Mouse (Mus musculus): Measurements from ENCODE around the gene Gm11032.
"Not testable (repeated sequence)": the region's sequence is repeated elsewhere in the genome, so short reads cannot be mapped to it uniquely, and the experiment has no call there.

Gene Gm11032

GRCm38 (mm10) chr11:4625931-4626330 lies 6.1 kb downstream of the Gm11032 start:
- DNase-seq (ENCODE audit: low read depth, low spot score), result no peak

GRCm38 (mm10) chr11:4627636-4628035 lies 7.8 kb downstream of the Gm11032 start:
- DNase-seq (ENCODE audit: low read depth, low spot score), result peak; percentile 56

- DNase-seq (ENCODE audit: low read depth, low spot score), result no peak
Observed at GRCm38 (mm10) chr11:4629861-4630280, 10.0 kb downstream of the Gm11032 start.

GRCm38 (mm10) chr11:4633420-4633819 lies 13.6 kb downstream of the Gm11032 start:
- no peak for DNase-seq (ENCODE audit: low read depth, low spot score)

- DNase-seq (ENCODE audit: low read depth, low spot score), result no peak
Observed at GRCm38 (mm10) chr11:4634395-4634794, 14.5 kb downstream of the Gm11032 start.

GRCm38 (mm10) chr11:4636782-4637342 lies 17.0 kb downstream of the Gm11032 start:
- no peak for DNase-seq (ENCODE audit: low read depth, low spot score)

- peak; percentile 69 for DNase-seq (ENCODE audit: low read depth, low spot score)
Observed at GRCm38 (mm10) chr11:4637534-4638234, 17.8 kb downstream of the Gm11032 start, which contains the start of gene Ascc2. Ascc2 (plus strand) TSS chr11:4637747.

GRCm38 (mm10) chr11:4638261-4638660 lies 18.4 kb downstream of the Gm11032 start:
- DNase-seq (ENCODE audit: low read depth, low spot score), result no peak

- no peak for DNase-seq (ENCODE audit: low read depth, low spot score)
Observed at GRCm38 (mm10) chr11:4641185-4641584, 21.3 kb downstream of the Gm11032 start.

- DNase-seq (ENCODE audit: low read depth, low spot score), result no peak
Observed at GRCm38 (mm10) chr11:4643722-4644121, 23.9 kb downstream of the Gm11032 start.

GRCm38 (mm10) chr11:4645180-4645579 lies 25.3 kb downstream of the Gm11032 start:
- DNase-seq (ENCODE audit: low read depth, low spot score), result not testable (repeated sequence)

GRCm38 (mm10) chr11:4646409-4646808 lies 26.5 kb downstream of the Gm11032 start:
- no peak for DNase-seq (ENCODE audit: low read depth, low spot score)

- no peak for DNase-seq (ENCODE audit: low read depth, low spot score)
Observed at GRCm38 (mm10) chr11:4659818-4660217, 40.0 kb downstream of the Gm11032 start.

- no peak for DNase-seq (ENCODE audit: low read depth, low spot score)
Observed at GRCm38 (mm10) chr11:4660309-4661025, 40.6 kb downstream of the Gm11032 start.

- no peak for DNase-seq (ENCODE audit: low read depth, low spot score)
Observed at GRCm38 (mm10) chr11:4661324-4661723, 41.5 kb downstream of the Gm11032 start.

- DNase-seq (ENCODE audit: low read depth, low spot score), result no peak
Observed at GRCm38 (mm10) chr11:4661871-4662495, 42.1 kb downstream of the Gm11032 start.

GRCm38 (mm10) chr11:4662496-4662878 lies 42.6 kb downstream of the Gm11032 start:
- DNase-seq (ENCODE audit: low read depth, low spot score), result no peak

Measured in retina, adult 2 months (tissue).